10 mouse cellular contexts compared by ENCODE assay signal in the genomic region with DNA sequence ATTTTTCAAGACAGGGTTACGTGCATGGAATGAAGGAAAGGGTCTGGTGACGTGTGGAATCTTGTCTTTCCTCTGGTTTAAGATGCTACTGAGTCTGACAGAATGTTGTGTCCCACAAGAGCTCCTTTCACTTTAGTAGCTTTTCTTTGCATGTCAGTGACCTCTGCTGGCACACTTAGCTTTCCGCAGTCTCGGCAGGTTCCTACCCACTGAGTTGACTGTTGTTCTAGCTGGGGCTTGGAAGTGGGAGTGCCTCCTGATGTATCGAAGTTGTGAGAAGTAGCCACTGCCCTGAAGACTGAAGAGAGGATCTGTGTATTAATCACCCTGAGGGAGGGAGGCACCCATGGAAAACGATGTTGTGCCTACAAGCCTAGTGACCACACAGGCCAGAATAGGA. TPM values are rescaled to one million over a fixed set of nuclear protein-coding genes. Genes with fewer than 3 reads are reported as not detected.
DNase-seq lines count a peak whose midpoint lies in the region; ATAC-seq and TF ChIP-seq lines count a peak whose summit lies in the region.
"Had no signal": no experiment of that assay in that cellular context is flagged by ENCODE, and none has a peak within 500 bp of the region (broad histone marks: within the 10 kb centered on the region; RNA-seq: fewer than 3 reads in every experiment).

No protein-coding gene starts in this region.

- 25% methylated on average over 6 of the region's 6 CpGs for WGBS in liver, embryonic 14.5 days (ENCODE audit: insufficient replicate concordance)
- 32% methylated on average over 6 of the region's 6 CpGs for WGBS in liver, embryonic 12.5 days (ENCODE audit: insufficient replicate concordance)
- 43% methylated on average over 6 of the region's 6 CpGs for WGBS in hindbrain, embryonic 16.5 days

- no peak for ATAC-seq in liver, embryonic 14.5 days (ENCODE audit: insufficient read depth)
- no peak for ATAC-seq in liver, embryonic 12.5 days
- no peak for ATAC-seq in hindbrain, embryonic 16.5 days

- H3K27ac ChIP-seq in liver, embryonic 14.5 days = no peak overlapping the region
- H3K27ac ChIP-seq in liver, embryonic 12.5 days = no peak overlapping the region
- H3K27ac ChIP-seq in hindbrain, embryonic 16.5 days (ENCODE audit: low read depth, low read length) = no peak overlapping the region
- H3K27ac ChIP-seq: embryonic facial prominence, embryonic 12.5 days; stomach, embryonic 15.5 days had no signal

- intact Hi-C loops in left cerebral cortex, postnatal 4 days (cut with DNase I) = no loop called here

- peak; percentile 2 for DNase-seq in embryo, embryonic 11 days
- DNase-seq in embryo, embryonic 10.5 days (ENCODE audit: low spot score) = no peak
- DNase-seq in liver, embryonic 14.5 days (ENCODE audit: low read depth in 3 of 3, low spot score in 3 of 3) = no peak
- DNase-seq in adrenal gland, postnatal 25 days = peak; percentile 13
- peak; percentile 8 for DNase-seq in left cerebral cortex, postnatal 4 days
- peak; percentile 36 to 39 for DNase-seq in urinary bladder, postnatal 36 days (ENCODE audit: low spot score in 2 of 2)

- H3K4me3 ChIP-seq in liver, embryonic 14.5 days (ENCODE audit: insufficient read depth in 1 of 2, low read depth in 2 of 2, low read length in 2 of 2) = no peak overlapping the region
- no peak overlapping the region for H3K4me3 ChIP-seq in liver, embryonic 12.5 days
- H3K4me3 ChIP-seq in hindbrain, embryonic 16.5 days (ENCODE audit: low read length) = no peak overlapping the region
- H3K4me3 ChIP-seq: embryonic facial prominence, embryonic 12.5 days; stomach, embryonic 15.5 days had no signal

- TF ChIP-seq EP300 in liver, embryonic 14.5 days (IDR thresholded peaks at IDR 0.05; ENCODE audit: low read depth) = no peak

- H3K9ac ChIP-seq in liver, embryonic 14.5 days (replicated peaks) = no peak overlapping the region
- H3K9ac ChIP-seq in liver, embryonic 12.5 days = no peak overlapping the region
- H3K9ac ChIP-seq in hindbrain, embryonic 16.5 days (ENCODE audit: low read depth, low read length) = no peak overlapping the region
- H3K9ac ChIP-seq: embryonic facial prominence, embryonic 12.5 days; stomach, embryonic 15.5 days had no signal

- H3K4me2 ChIP-seq in liver, embryonic 14.5 days (ENCODE audit: low read depth) = no peak overlapping the region
- H3K4me2 ChIP-seq in liver, embryonic 12.5 days = no peak overlapping the region
- no peak overlapping the region for H3K4me2 ChIP-seq in hindbrain, embryonic 16.5 days (ENCODE audit: low read length)
- H3K4me2 ChIP-seq: embryonic facial prominence, embryonic 12.5 days; stomach, embryonic 15.5 days had no signal

- TF ChIP-seq CTCF in liver, embryonic 14.5 days (IDR thresholded peaks at IDR 0.05; ENCODE audit: low read depth) = peak; percentile 32; the same call in 1 of the 2 replicates

- H3K4me1 ChIP-seq in liver, embryonic 14.5 days (replicated peaks; ENCODE audit: control insufficient read depth in 2 of 2, insufficient read depth in 2 of 2, low read length in 1 of 2) = no peaks in the 10 kb centered on the region
- H3K4me1 ChIP-seq in liver, embryonic 12.5 days = no peaks in the 10 kb centered on the region
- H3K4me1 ChIP-seq in hindbrain, embryonic 16.5 days (ENCODE audit: control insufficient read depth, insufficient read depth, low read depth, low read length) = no peaks in the 10 kb centered on the region
- H3K4me1 ChIP-seq: embryonic facial prominence, embryonic 12.5 days; stomach, embryonic 15.5 days had no signal

- H3K36me3 ChIP-seq in liver, embryonic 14.5 days (replicated peaks; ENCODE audit: control insufficient read depth, insufficient read depth, low read depth) = no peaks in the 10 kb centered on the region
- no peaks in the 10 kb centered on the region for H3K36me3 ChIP-seq in liver, embryonic 12.5 days
- no peaks in the 10 kb centered on the region for H3K36me3 ChIP-seq in hindbrain, embryonic 16.5 days (ENCODE audit: control insufficient read depth, insufficient read depth, low read length)
- H3K36me3 ChIP-seq: embryonic facial prominence, embryonic 12.5 days; stomach, embryonic 15.5 days had no signal

- H3K9me3 ChIP-seq in liver, embryonic 14.5 days (ENCODE audit: control insufficient read depth, low read length) = no peaks in the 10 kb centered on the region
- no peaks in the 10 kb centered on the region for H3K9me3 ChIP-seq in liver, embryonic 12.5 days (replicated peaks)
- no peaks in the 10 kb centered on the region for H3K9me3 ChIP-seq in hindbrain, embryonic 16.5 days (ENCODE audit: control insufficient read depth, low read length)
- H3K9me3 ChIP-seq: embryonic facial prominence, embryonic 12.5 days; stomach, embryonic 15.5 days had no signal

- H3K27me3 ChIP-seq in liver, embryonic 14.5 days (ENCODE audit: control insufficient read depth, insufficient read depth, low read length) = no peaks in the 10 kb centered on the region
- H3K27me3 ChIP-seq in liver, embryonic 12.5 days (replicated peaks) = no peaks in the 10 kb centered on the region
- no peaks in the 10 kb centered on the region for H3K27me3 ChIP-seq in hindbrain, embryonic 16.5 days (replicated peaks; ENCODE audit: control insufficient read depth, insufficient read depth, low read length)
- H3K27me3 ChIP-seq: embryonic facial prominence, embryonic 12.5 days; stomach, embryonic 15.5 days had no signal

RNA-seq across cellular contexts. Expression of gene Gjc3, which starts 11.7 kb away (rescaled TPM):
- polyA plus RNA-seq in liver, embryonic 14.5 days (2012; rRNA removed) = 0.01 TPM in 1 of 2 replicates, not detected in the other
- polyA plus RNA-seq in liver, embryonic 14.5 days (2014; fragmentation: Nextera tagmentation; extraction: Ambion mirVana) = not detected in 2 replicates
- polyA plus RNA-seq in liver, embryonic 12.5 days (2016; fragmentation: Nextera tagmentation; extraction: Ambion mirVana) = not detected in 2 replicates
- 0.55 TPM in 1 of 2 replicates, not detected in the other for total RNA-seq in adrenal gland, postnatal 25 days (2021)
- total RNA-seq in left cerebral cortex, postnatal 4 days (2021) = under 1 TPM; 0.58 to 0.76 TPM
- 1.9 and 2.0 TPM in 2 replicates for polyA plus RNA-seq in hindbrain, embryonic 16.5 days (2015; fragmentation: Nextera tagmentation; extraction: Ambion mirVana)

RNA-seq across cellular contexts. Expression of gene Cyp3a13, which starts 29.8 kb away (rescaled TPM):
- 0.83 and 0.87 TPM in 2 replicates for polyA plus RNA-seq in liver, embryonic 14.5 days (2012; rRNA removed)
- 3.2 and 3.4 TPM in 2 replicates for polyA plus RNA-seq in liver, embryonic 14.5 days (2014; fragmentation: Nextera tagmentation; extraction: Ambion mirVana)
- polyA plus RNA-seq in liver, embryonic 12.5 days (2016; fragmentation: Nextera tagmentation; extraction: Ambion mirVana) = 1.0 and 1.3 TPM in 2 replicates
- total RNA-seq in adrenal gland, postnatal 25 days (2021) = 0.90 TPM in 1 of 2 replicates, not detected in the other
- total RNA-seq in left cerebral cortex, postnatal 4 days (2021) = not detected
- not detected in 2 replicates for polyA plus RNA-seq in hindbrain, embryonic 16.5 days (2015; fragmentation: Nextera tagmentation; extraction: Ambion mirVana)
- polyA plus RNA-seq: embryonic facial prominence, embryonic 12.5 days had no signal

RNA-seq across cellular contexts. Expression of gene Azgp1, which starts 30.1 kb away (rescaled TPM):
- polyA plus RNA-seq in liver, embryonic 14.5 days (2012; rRNA removed) = 2.7 TPM in 2 replicates
- 3.3 and 4.7 TPM in 2 replicates for polyA plus RNA-seq in liver, embryonic 14.5 days (2014; fragmentation: Nextera tagmentation; extraction: Ambion mirVana)
- not detected in 2 replicates for polyA plus RNA-seq in liver, embryonic 12.5 days (2016; fragmentation: Nextera tagmentation; extraction: Ambion mirVana)
- total RNA-seq in adrenal gland, postnatal 25 days (2021) = 0.52 and 11.1 TPM in 2 replicates
- total RNA-seq in left cerebral cortex, postnatal 4 days (2021) = not detected
- not detected in 2 replicates for polyA plus RNA-seq in hindbrain, embryonic 16.5 days (2015; fragmentation: Nextera tagmentation; extraction: Ambion mirVana)
- polyA plus RNA-seq: embryonic facial prominence, embryonic 12.5 days had no signal

Comparison
In these comparisons a context has a peak if more than half of its experiments do, and no peak if none do; other contexts are left out.
1. DNase-seq: peak in embryo, embryonic 11 days (single experiment), adrenal gland, postnatal 25 days (single experiment), left cerebral cortex, postnatal 4 days (single experiment) and urinary bladder, postnatal 36 days (2 of 2); none in embryo, embryonic 10.5 days (single experiment) and liver, embryonic 14.5 days (0 of 3).